Mouse (Mus musculus): ENCODE results near the gene Fbxl7.
A peak's percentile ranks its signal among the peaks of the same experiment; 100 is the strongest.

Fbxl7 gene

GRCm38 (mm10) chr15:26774895-26775294 is 120.5 kb downstream of the Fbxl7 start:
- no peak for TF ChIP-seq GATA4 (IDR thresholded peaks at IDR 0.05; ENCODE audit: insufficient replicate concordance, low read length)

GRCm38 (mm10) chr15:26761651-26762050 is 133.7 kb downstream of the Fbxl7 start:
- no peak for TF ChIP-seq GATA4 (IDR thresholded peaks at IDR 0.05; ENCODE audit: insufficient replicate concordance, low read length)

- TF ChIP-seq GATA4 (IDR thresholded peaks at IDR 0.05; ENCODE audit: insufficient replicate concordance, low read length): no peak
Measured at GRCm38 (mm10) chr15:26748484-26748883, 146.9 kb downstream of the Fbxl7 start.

GRCm38 (mm10) chr15:26732366-26732765 is 163.0 kb downstream of the Fbxl7 start:
- TF ChIP-seq GATA4 (IDR thresholded peaks at IDR 0.05; ENCODE audit: insufficient replicate concordance, low read length): no peak

GRCm38 (mm10) chr15:26730760-26731159 is 164.6 kb downstream of the Fbxl7 start:
- no peak for TF ChIP-seq GATA4 (IDR thresholded peaks at IDR 0.05; ENCODE audit: insufficient replicate concordance, low read length)

GRCm38 (mm10) chr15:26718390-26719036 is 176.9 kb downstream of the Fbxl7 start:
- TF ChIP-seq GATA4 (IDR thresholded peaks at IDR 0.05; ENCODE audit: insufficient replicate concordance, low read length): no peak

- peak; percentile 15; the same call in 1 of the 2 replicates for TF ChIP-seq GATA4 (IDR thresholded peaks at IDR 0.05; ENCODE audit: insufficient replicate concordance, low read length)
Measured at GRCm38 (mm10) chr15:26717952-26718351, 177.4 kb downstream of the Fbxl7 start.

- no peak for TF ChIP-seq GATA4 (IDR thresholded peaks at IDR 0.05; ENCODE audit: insufficient replicate concordance, low read length)
Measured at GRCm38 (mm10) chr15:26716181-26716580, 179.2 kb downstream of the Fbxl7 start.

GRCm38 (mm10) chr15:26715635-26716034 is 179.7 kb downstream of the Fbxl7 start:
- TF ChIP-seq GATA4 (IDR thresholded peaks at IDR 0.05; ENCODE audit: insufficient replicate concordance, low read length): no peak

GRCm38 (mm10) chr15:26712271-26712670 is 183.1 kb downstream of the Fbxl7 start:
- TF ChIP-seq GATA4 (IDR thresholded peaks at IDR 0.05; ENCODE audit: insufficient replicate concordance, low read length): no peak

- TF ChIP-seq GATA4 (IDR thresholded peaks at IDR 0.05; ENCODE audit: insufficient replicate concordance, low read length): no peak
Measured at GRCm38 (mm10) chr15:26704966-26705365, 190.4 kb downstream of the Fbxl7 start.

- no peak for TF ChIP-seq GATA4 (IDR thresholded peaks at IDR 0.05; ENCODE audit: insufficient replicate concordance, low read length)
Measured at GRCm38 (mm10) chr15:26703156-26703840, 192.1 kb downstream of the Fbxl7 start.

GRCm38 (mm10) chr15:26701949-26702675 is 193.3 kb downstream of the Fbxl7 start:
- no peak for TF ChIP-seq GATA4 (IDR thresholded peaks at IDR 0.05; ENCODE audit: insufficient replicate concordance, low read length)

GRCm38 (mm10) chr15:26693075-26693474 is 202.3 kb downstream of the Fbxl7 start:
- TF ChIP-seq GATA4 (IDR thresholded peaks at IDR 0.05; ENCODE audit: insufficient replicate concordance, low read length): no peak

- no peak for TF ChIP-seq GATA4 (IDR thresholded peaks at IDR 0.05; ENCODE audit: insufficient replicate concordance, low read length)
Measured at GRCm38 (mm10) chr15:26688472-26689104, 206.8 kb downstream of the Fbxl7 start.
